Mouse (Mus musculus) limb, embryonic 15.5 days (tissue): ENCODE results near the gene H2-DMa. TPM values are rescaled to one million over a fixed set of nuclear protein-coding genes. Genes with fewer than 3 reads are reported as not detected.

ENCODE experiments used
- ATAC-seq: fragments of 200-750 bp; cut with Nextera tagmentation; 2 replicates; pipeline ENCODE4 v1.8.0; 2017; ENCODE audit warnings: low read depth, moderate TSS enrichment; ENCODE audit not compliant: insufficient number of reproducible peaks, low FRiP score, low TSS enrichment
- H3K27ac ChIP-seq: fragments of 300-500 bp; sonication (generic); 2 replicates; pipeline ENCODE4 v1.5.1; 2015; ENCODE audit warnings: moderate library complexity, mild to moderate bottlenecking, inconsistent platforms
- H3K27me3 ChIP-seq: fragments of 300-500 bp; sonication (generic); 2 replicates; pipeline ENCODE4 v1.6.1; 2015; ENCODE audit warnings: inconsistent platforms
- H3K36me3 ChIP-seq: fragments of 300-500 bp; sonication (generic); 2 replicates; pipeline ENCODE4 v1.6.1; 2015; ENCODE audit warnings: inconsistent platforms
- H3K4me1 ChIP-seq: fragments of 300-500 bp; sonication (generic); 2 replicates; pipeline ENCODE4 v1.6.1; 2015; ENCODE audit warnings: inconsistent platforms
- H3K4me2 ChIP-seq: fragments of 300-500 bp; sonication (generic); 2 replicates; pipeline ENCODE4 v1.6.1; 2015; ENCODE audit warnings: mild to moderate bottlenecking, inconsistent platforms
- H3K4me3 ChIP-seq: fragments of 300-500 bp; sonication (generic); 2 replicates; pipeline ENCODE4 v1.5.1; 2015; ENCODE audit warnings: mild to moderate bottlenecking, inconsistent platforms
- H3K9ac ChIP-seq: fragments of 300-500 bp; sonication (generic); 2 replicates; pipeline ENCODE4 v1.6.1; 2015; ENCODE audit warnings: inconsistent platforms
- H3K9me3 ChIP-seq: fragments of 300-500 bp; sonication (generic); 2 replicates; pipeline ENCODE4 v1.6.1; 2016; ENCODE audit warnings: inconsistent platforms
- WGBS: fragments of 180-500 bp; shearing (Covaris S2); methylation state at CpG from one replicate; pipeline ENCODE4 v1.1.7; 2015; 5-methylcytosine and 5-hydroxymethylcytosine counted together
- polyA plus RNA-seq: library from polyadenylated mRNA; unstranded; fragments of >200 nt; fragmentation: Nextera tagmentation; extraction: Ambion mirVana; gene quantifications from 2 replicates; pipeline ENCODE4 v1.2.1, GENCODE M21; 2015

The H2-DMa gene
- polyA plus RNA-seq, 1 experiment from 2014 or later = 13.4 TPM

- Histone ChIP-seq H3K27ac (no peak overlapping the region), H3K9me3 (no peaks in the 10 kb centered on the region), H3K4me3 (no peak overlapping the region), H3K27me3 (0 out of 2 replicates have a peak, but pooled peaks cover 9% of the 10 kb centered on the region), H3K4me1 (no peaks in the 10 kb centered on the region), H3K36me3 (no peaks in the 10 kb centered on the region), H3K4me2 (no peak overlapping the region), H3K9ac (no peak overlapping the region)
- WGBS = 38% methylated on average over 13 of the region's 13 CpGs
- no peak for ATAC-seq
Observed at GRCm38 (mm10) chr17:34170877-34171498, 51.6 kb downstream of the H2-DMa start.

- Histone ChIP-seq H3K36me3 (no peaks in the 10 kb centered on the region), H3K4me1 (no peaks in the 10 kb centered on the region), H3K4me2 (no peak overlapping the region), H3K9ac (no peak overlapping the region), H3K9me3 (no peaks in the 10 kb centered on the region), H3K4me3 (no peak overlapping the region), H3K27me3 (peaks cover 9% of the 10 kb centered on the region; the same call in 1 of the 2 replicates), H3K27ac (no peak overlapping the region)
- 92% methylated on average over 5 of the region's 5 CpGs for WGBS
- no peak for ATAC-seq
Observed at GRCm38 (mm10) chr17:34172528-34172927, 53.2 kb downstream of the H2-DMa start.

GRCm38 (mm10) chr17:34174075-34174474, 54.7 kb downstream of the H2-DMa start:
- Histone ChIP-seq H3K27ac (no peak overlapping the region), H3K36me3 (no peaks in the 10 kb centered on the region), H3K9ac (no peak overlapping the region), H3K4me3 (no peak overlapping the region), H3K4me1 (no peaks in the 10 kb centered on the region), H3K9me3 (no peaks in the 10 kb centered on the region), H3K27me3 (peaks cover 9% of the 10 kb centered on the region; the same call in 1 of the 2 replicates), H3K4me2 (no peak overlapping the region)
- ATAC-seq = no peak
- WGBS = 50% methylated on average over 1 of the region's 1 CpGs

GRCm38 (mm10) chr17:34177179-34177578, 57.8 kb downstream of the H2-DMa start:
- ATAC-seq = no peak
- Histone ChIP-seq H3K4me3 (no peak overlapping the region), H3K4me1 (no peaks in the 10 kb centered on the region), H3K9me3 (no peaks in the 10 kb centered on the region), H3K36me3 (no peaks in the 10 kb centered on the region), H3K9ac (no peak overlapping the region), H3K27me3 (peaks cover 3% of the 10 kb centered on the region; the same call in 1 of the 2 replicates), H3K27ac (no peak overlapping the region), H3K4me2 (no peak overlapping the region)
- WGBS = 75% methylated on average over 4 of the region's 4 CpGs

GRCm38 (mm10) chr17:34179019-34179418, 59.7 kb downstream of the H2-DMa start:
- no peak overlapping the region for H3K4me3 ChIP-seq
- no peak overlapping the region for H3K27ac ChIP-seq
- no peaks in the 10 kb centered on the region for H3K4me1 ChIP-seq
- H3K36me3 ChIP-seq = no peaks in the 10 kb centered on the region
- H3K27me3 ChIP-seq = peaks cover 10% of the 10 kb centered on the region
- H3K9ac ChIP-seq = no peak overlapping the region
- ATAC-seq = no peak
- 52% methylated on average over 6 of the region's 6 CpGs for WGBS
- H3K4me2 ChIP-seq = no peak overlapping the region
- H3K9me3 ChIP-seq = no peaks in the 10 kb centered on the region

- Histone ChIP-seq H3K4me1 (no peaks in the 10 kb centered on the region), H3K9ac (no peak overlapping the region), H3K4me2 (no peak overlapping the region), H3K36me3 (no peaks in the 10 kb centered on the region), H3K4me3 (no peak overlapping the region), H3K27ac (no peak overlapping the region), H3K27me3 (peaks cover 12% of the 10 kb centered on the region), H3K9me3 (no peaks in the 10 kb centered on the region)
- no peak for ATAC-seq
- 61% methylated on average over 13 of the region's 13 CpGs for WGBS
Observed at GRCm38 (mm10) chr17:34179913-34180859, 60.8 kb downstream of the H2-DMa start.

GRCm38 (mm10) chr17:34183564-34184219, 64.4 kb downstream of the H2-DMa start:
- Histone ChIP-seq H3K4me3 (no peak overlapping the region), H3K27me3 (peaks cover 35% of the 10 kb centered on the region), H3K9me3 (no peaks in the 10 kb centered on the region), H3K4me1 (peaks cover 15% of the 10 kb centered on the region), H3K27ac (no peak overlapping the region), H3K36me3 (no peaks in the 10 kb centered on the region), H3K9ac (no peak overlapping the region), H3K4me2 (no peak overlapping the region)
- no peak for ATAC-seq
- 72% methylated on average over 15 of the region's 15 CpGs for WGBS

GRCm38 (mm10) chr17:34185526-34185925, 66.2 kb downstream of the H2-DMa start:
- H3K4me1 ChIP-seq = peaks cover 15% of the 10 kb centered on the region
- H3K36me3 ChIP-seq = no peaks in the 10 kb centered on the region
- H3K4me2 ChIP-seq = no peak overlapping the region
- 90% methylated on average over 9 of the region's 9 CpGs for WGBS
- no peak for ATAC-seq
- H3K9me3 ChIP-seq = no peaks in the 10 kb centered on the region
- H3K9ac ChIP-seq = no peak overlapping the region
- no peak overlapping the region for H3K27ac ChIP-seq
- H3K4me3 ChIP-seq = no peak overlapping the region
- peaks cover 52% of the 10 kb centered on the region for H3K27me3 ChIP-seq

- Histone ChIP-seq H3K4me2 (peak overlapping the region; percentile 93), H3K27me3 (peaks cover 63% of the 10 kb centered on the region), H3K27ac (no peak overlapping the region), H3K4me1 (peaks cover 15% of the 10 kb centered on the region), H3K9me3 (no peaks in the 10 kb centered on the region), H3K4me3 (peak overlapping the region; percentile 50), H3K9ac (no peak overlapping the region), H3K36me3 (no peaks in the 10 kb centered on the region)
- no peak for ATAC-seq
- 3% methylated on average over 14 of the region's 14 CpGs for WGBS
Observed at GRCm38 (mm10) chr17:34186885-34187260, 67.5 kb downstream of the H2-DMa start.

- peaks cover 15% of the 10 kb centered on the region for H3K4me1 ChIP-seq
- WGBS = under 1% methylated on average over 46 of the region's 46 CpGs
- ATAC-seq = peak; percentile 93
Observed at GRCm38 (mm10) chr17:34187261-34187916, 68.0 kb downstream of the H2-DMa start, which contains the start of the genes Tap1 and Psmb9. TSS of gene Tap1 (plus strand) at chr17:34187553. TSS of gene Psmb9 (minus strand) at chr17:34187764.

GRCm38 (mm10) chr17:34188010-34188409, 68.7 kb downstream of the H2-DMa start:
- Histone ChIP-seq H3K36me3 (no peaks in the 10 kb centered on the region), H3K27ac (peak overlapping the region; percentile 83), H3K9me3 (no peaks in the 10 kb centered on the region), H3K4me3 (peak overlapping the region; percentile 50), H3K4me2 (peak overlapping the region; percentile 93), H3K27me3 (peaks cover 75% of the 10 kb centered on the region), H3K9ac (peak overlapping the region; percentile 60), H3K4me1 (peaks cover 18% of the 10 kb centered on the region)
- ATAC-seq = no peak
- WGBS = 2% methylated on average over 20 of the region's 20 CpGs

More at GRCm38 (mm10) chr17:34187261-34187916, 68.0 kb downstream of the H2-DMa start, which contains the start of the genes Tap1 and Psmb9:
- no peaks in the 10 kb centered on the region for H3K36me3 ChIP-seq
- H3K27me3 ChIP-seq = peaks cover 68% of the 10 kb centered on the region
- peak within 1 kb of the TSS; percentile 50 for H3K4me3 ChIP-seq
- H3K4me2 ChIP-seq = peak within 1 kb of the TSS; percentile 93
- peak within 1 kb of the TSS; percentile 60 for H3K9ac ChIP-seq
- peak within 1 kb of the TSS; percentile 83 for H3K27ac ChIP-seq
- no peaks in the 10 kb centered on the region for H3K9me3 ChIP-seq
